Mouse (Mus musculus) forebrain, embryonic 13.5 days (tissue): ENCODE measurements around the gene Ptafr. TPM values are rescaled to one million over a fixed set of nuclear protein-coding genes. Genes with fewer than 3 reads are reported as not detected.
"Not testable (repeated sequence)": the region's sequence is repeated elsewhere in the genome, so short reads cannot be mapped to it uniquely, and the experiment has no call there.

ENCODE experiments used
- ATAC-seq: fragments of 200-750 bp; cut with Nextera tagmentation; 2 replicates; pipeline ENCODE4 v1.8.0; 2017
- H3K27ac ChIP-seq: fragments of 300-500 bp; sonication (generic); 2 replicates; pipeline ENCODE4 v1.5.1; 2015; ENCODE audit warnings: inconsistent platforms, mild to moderate bottlenecking, moderate library complexity
- H3K27me3 ChIP-seq: fragments of 300-500 bp; sonication (generic); 2 replicates; pipeline ENCODE4 v1.6.1; 2015; ENCODE audit warnings: mild to moderate bottlenecking, inconsistent platforms
- H3K36me3 ChIP-seq: fragments of 300-500 bp; sonication (generic); 2 replicates; pipeline ENCODE4 v1.6.1; 2015; ENCODE audit warnings: mild to moderate bottlenecking, inconsistent platforms; ENCODE audit not compliant: poor library complexity, severe bottlenecking
- H3K4me1 ChIP-seq: fragments of 300-500 bp; sonication (generic); 2 replicates; pipeline ENCODE4 v1.6.1; 2015; ENCODE audit warnings: inconsistent platforms
- H3K4me2 ChIP-seq: fragments of 300-500 bp; sonication (generic); 2 replicates; pipeline ENCODE4 v1.6.1; 2015; ENCODE audit warnings: inconsistent platforms, mild to moderate bottlenecking, moderate library complexity
- H3K4me3 ChIP-seq: fragments of 300-500 bp; sonication (generic); 2 replicates; pipeline ENCODE4 v1.5.1; 2015; ENCODE audit warnings: mild to moderate bottlenecking, inconsistent platforms
- H3K9ac ChIP-seq: fragments of 300-500 bp; sonication (generic); 2 replicates; pipeline ENCODE4 v1.6.1; 2015; ENCODE audit warnings: mild to moderate bottlenecking, inconsistent platforms
- H3K9me3 ChIP-seq: fragments of 300-500 bp; sonication (generic); replicated peaks from 2 replicates; pipeline ENCODE4 v1.6.1; 2016; ENCODE audit warnings: inconsistent platforms
- WGBS: fragments of 180-500 bp; shearing (Covaris S2); methylation state at CpG from one replicate; pipeline ENCODE4 v1.1.7; 2015; 5-methylcytosine and 5-hydroxymethylcytosine counted together
- polyA plus RNA-seq: library from polyadenylated mRNA; unstranded; fragments of >200 nt; fragmentation: Nextera tagmentation; extraction: Ambion mirVana; gene quantifications from 2 replicates; pipeline ENCODE4 v1.2.1, GENCODE M21; 2015

The Ptafr gene
- polyA plus RNA-seq, 1 experiment from 2014 or later, result 0.13 TPM

GRCm38 (mm10) chr4:132532496-132532895 lies 31.4 kb upstream of the Ptafr start:
- Histone ChIP-seq H3K4me3 (peak overlapping the region; percentile 81), H3K4me1 (peaks cover 40% of the 10 kb centered on the region), H3K9me3 (no peaks in the 10 kb centered on the region), H3K9ac (peak overlapping the region; percentile 95), H3K36me3 (peaks cover 28% of the 10 kb centered on the region), H3K4me2 (peak overlapping the region; percentile 87), H3K27me3 (no peaks in the 10 kb centered on the region), H3K27ac (peak overlapping the region; percentile 96)
- ATAC-seq, result no peak
- WGBS, result 31% methylated on average over 5 of the region's 5 CpGs

- Histone ChIP-seq H3K4me1 (peaks cover 44% of the 10 kb centered on the region), H3K27ac (peak within 1 kb of the TSS; percentile 96), H3K9ac (peak within 1 kb of the TSS; percentile 95), H3K9me3 (no peaks in the 10 kb centered on the region), H3K4me2 (peak within 1 kb of the TSS; percentile 87), H3K27me3 (no peaks in the 10 kb centered on the region), H3K36me3 (peaks cover 31% of the 10 kb centered on the region), H3K4me3 (peak within 1 kb of the TSS; percentile 81)
- WGBS, result under 1% methylated on average over 63 of the region's 63 CpGs
- peak; percentile 93 for ATAC-seq
These were observed 30.6 kb upstream of the Ptafr start, which contains the start of gene Atpif1 for GRCm38 (mm10) chr4:132532981-132533916. Atpif1 (minus strand) TSS chr4:132533659.

- peaks cover 44% of the 10 kb centered on the region for H3K4me1 ChIP-seq
- peak within 1 kb of the TSS; percentile 94 for H3K4me2 ChIP-seq
- under 1% methylated on average over 57 of the region's 60 CpGs for WGBS
- no peaks in the 10 kb centered on the region for H3K9me3 ChIP-seq
- H3K36me3 ChIP-seq, result peaks cover 36% of the 10 kb centered on the region
- H3K4me3 ChIP-seq, result peak within 1 kb of the TSS; percentile 100
- H3K9ac ChIP-seq, result peak within 1 kb of the TSS; percentile 95
- ATAC-seq, result peak; percentile 76
- no peaks in the 10 kb centered on the region for H3K27me3 ChIP-seq
- peak within 1 kb of the TSS; percentile 73 for H3K27ac ChIP-seq
These were observed 28.3 kb upstream of the Ptafr start, which contains the start of gene Dnajc8 for GRCm38 (mm10) chr4:132535406-132536121. Dnajc8 (plus strand) TSS chr4:132535550.

GRCm38 (mm10) chr4:132539481-132539880 lies 24.4 kb upstream of the Ptafr start:
- no peak for ATAC-seq
- no peak overlapping the region for H3K27ac ChIP-seq
- no peak overlapping the region for H3K4me3 ChIP-seq
- no peak overlapping the region for H3K4me2 ChIP-seq
- no peaks in the 10 kb centered on the region for H3K27me3 ChIP-seq
- no peaks in the 10 kb centered on the region for H3K9me3 ChIP-seq
- 91% methylated on average over 5 of the region's 5 CpGs for WGBS
- peaks cover 24% of the 10 kb centered on the region for H3K4me1 ChIP-seq
- H3K36me3 ChIP-seq, result peaks cover 64% of the 10 kb centered on the region
- H3K9ac ChIP-seq, result no peak overlapping the region

- Histone ChIP-seq H3K9ac (no peak overlapping the region), H3K9me3 (no peaks in the 10 kb centered on the region), H3K27me3 (no peaks in the 10 kb centered on the region), H3K36me3 (peaks cover 81% of the 10 kb centered on the region), H3K4me2 (no peak overlapping the region), H3K4me3 (no peak overlapping the region), H3K27ac (no peak overlapping the region), H3K4me1 (peaks cover 15% of the 10 kb centered on the region)
- ATAC-seq, result no peak
- 91% methylated on average over 4 of the region's 4 CpGs for WGBS
These were observed 22.5 kb upstream of the Ptafr start for GRCm38 (mm10) chr4:132541413-132541812.

GRCm38 (mm10) chr4:132542724-132543123 lies 21.1 kb upstream of the Ptafr start:
- peaks cover 2% of the 10 kb centered on the region for H3K4me1 ChIP-seq
- no peak overlapping the region for H3K4me2 ChIP-seq
- H3K9me3 ChIP-seq, result no peaks in the 10 kb centered on the region
- H3K36me3 ChIP-seq, result peaks cover 91% of the 10 kb centered on the region
- 75% methylated on average over 1 of the region's 1 CpGs for WGBS
- ATAC-seq, result no peak
- H3K4me3 ChIP-seq, result no peak overlapping the region
- no peak overlapping the region for H3K27ac ChIP-seq
- H3K9ac ChIP-seq, result no peak overlapping the region
- no peaks in the 10 kb centered on the region for H3K27me3 ChIP-seq

- no peak for ATAC-seq
- Histone ChIP-seq H3K4me1 (no peaks in the 10 kb centered on the region), H3K27me3 (no peaks in the 10 kb centered on the region), H3K36me3 (peaks cover 96% of the 10 kb centered on the region), H3K9ac (no peak overlapping the region), H3K4me3 (no peak overlapping the region), H3K27ac (no peak overlapping the region), H3K4me2 (no peak overlapping the region), H3K9me3 (no peaks in the 10 kb centered on the region)
- 45% methylated on average over 8 of the region's 8 CpGs for WGBS
These were observed 18.0 kb upstream of the Ptafr start for GRCm38 (mm10) chr4:132545851-132546250.

- WGBS, result 86% methylated on average over 5 of the region's 5 CpGs
- no peak overlapping the region for H3K27ac ChIP-seq
- H3K36me3 ChIP-seq, result peaks cover 57% of the 10 kb centered on the region
- H3K9me3 ChIP-seq, result no peaks in the 10 kb centered on the region
- no peak overlapping the region for H3K4me3 ChIP-seq
- H3K9ac ChIP-seq, result no peak overlapping the region
- no peaks in the 10 kb centered on the region for H3K27me3 ChIP-seq
- no peaks in the 10 kb centered on the region for H3K4me1 ChIP-seq
- no peak for ATAC-seq
- H3K4me2 ChIP-seq, result no peak overlapping the region
These were observed 9.6 kb upstream of the Ptafr start for GRCm38 (mm10) chr4:132554221-132554620.

- Histone ChIP-seq H3K9ac (no peak overlapping the region), H3K36me3 (peaks cover 53% of the 10 kb centered on the region), H3K4me3 (no peak overlapping the region), H3K9me3 (no peaks in the 10 kb centered on the region), H3K27ac (no peak overlapping the region), H3K4me2 (no peak overlapping the region), H3K27me3 (no peaks in the 10 kb centered on the region), H3K4me1 (no peaks in the 10 kb centered on the region)
- ATAC-seq, result no peak
- 88% methylated on average over 8 of the region's 8 CpGs for WGBS
These were observed 9.2 kb upstream of the Ptafr start for GRCm38 (mm10) chr4:132554653-132555052.

GRCm38 (mm10) chr4:132555550-132555949 lies 8.3 kb upstream of the Ptafr start:
- not testable (repeated sequence) for H3K27ac ChIP-seq, H3K4me3 ChIP-seq, H3K4me2 ChIP-seq, H3K27me3 ChIP-seq, H3K9ac ChIP-seq, H3K9me3 ChIP-seq, H3K4me1 ChIP-seq, ATAC-seq
- 90% methylated on average over 7 of the region's 7 CpGs for WGBS
- peaks cover 44% of the 10 kb centered on the region for H3K36me3 ChIP-seq

GRCm38 (mm10) chr4:132563261-132563660 lies 606 bp upstream of the Ptafr start:
- WGBS, result 86% methylated on average over 3 of the region's 3 CpGs
- Histone ChIP-seq H3K27ac (no peak overlapping the region), H3K4me3 (no peak overlapping the region), H3K4me1 (no peaks in the 10 kb centered on the region), H3K36me3 (no peaks in the 10 kb centered on the region), H3K9me3 (no peaks in the 10 kb centered on the region), H3K9ac (no peak overlapping the region), H3K27me3 (no peaks in the 10 kb centered on the region), H3K4me2 (no peak overlapping the region)
- no peak for ATAC-seq

- no peak overlapping the region for H3K9ac ChIP-seq
- no peaks in the 10 kb centered on the region; the same call in 1 of the 2 replicates for H3K9me3 ChIP-seq
- H3K27me3 ChIP-seq, result no peaks in the 10 kb centered on the region
- no peak for ATAC-seq
- 79% methylated on average over 12 of the region's 12 CpGs for WGBS
- H3K4me2 ChIP-seq, result no peak overlapping the region
- H3K4me1 ChIP-seq, result no peaks in the 10 kb centered on the region
- H3K27ac ChIP-seq, result no peak overlapping the region
- no peaks in the 10 kb centered on the region for H3K36me3 ChIP-seq
- H3K4me3 ChIP-seq, result no peak overlapping the region
These were observed 1.4 kb downstream of the Ptafr start for GRCm38 (mm10) chr4:132565089-132565747.
